Mouse (Mus musculus) ES-E14 (cell line): ENCODE results near the gene Tmem140. TPM values are rescaled to one million over a fixed set of nuclear protein-coding genes. Genes with fewer than 3 reads are reported as not detected.

Source experiments
- DNase-seq: peaks from one replicate; pipeline ENCODE4 v3.0.0-alpha.2; 2013; ENCODE audit warnings: low read depth, low spot score
- H3K27ac ChIP-seq: 2 replicates; pipeline ENCODE4 v1.5.1; 2012; ENCODE audit warnings: low read depth, mild to moderate bottlenecking, low read length, moderate library complexity, mixed read lengths; ENCODE audit not compliant: poor library complexity, insufficient read depth, severe bottlenecking
- H3K36me3 ChIP-seq: 2 replicates; pipeline ENCODE4 v1.6.1; 2012; ENCODE audit warnings: mild to moderate bottlenecking, low read length, moderate library complexity, mixed read lengths; ENCODE audit not compliant: control insufficient read depth, poor library complexity, insufficient read depth, severe bottlenecking
- H3K4me1 ChIP-seq, 2 experiments: fragments of 150-350 bp in 1 of 2; sonication (generic) in 1 of 2; 2 replicates each; pipeline ENCODE4 v1.6.1; 2012; ENCODE audit warnings: low read length in 2 of 2, mild to moderate bottlenecking in 1 of 2, mixed read lengths in 1 of 2; ENCODE audit not compliant: control insufficient read depth in 2 of 2, insufficient read depth in 2 of 2, poor library complexity in 1 of 2
- H3K4me3 ChIP-seq, 2 experiments: fragments of 150-350 bp in 1 of 2; sonication (generic) in 1 of 2; 2 replicates each; pipeline ENCODE4 v1.5.1; 2012; ENCODE audit warnings: low read length in 2 of 2, low read depth in 1 of 2, mild to moderate bottlenecking in 1 of 2, mixed read lengths in 1 of 2; ENCODE audit not compliant: insufficient read depth in 1 of 2, poor library complexity in 1 of 2, severe bottlenecking in 1 of 2
- H3K9ac ChIP-seq: 2 replicates; pipeline ENCODE4 v1.6.1; 2012; ENCODE audit warnings: low read depth, mild to moderate bottlenecking, low read length, mixed read lengths; ENCODE audit not compliant: poor library complexity, insufficient read depth, severe bottlenecking
- H3K9me3 ChIP-seq: fragments of 150-350 bp; sonication (generic); 2 replicates; pipeline ENCODE4 v1.6.1; 2012; ENCODE audit warnings: low read depth, mild to moderate bottlenecking, low read length; ENCODE audit not compliant: control insufficient read depth, insufficient read depth
- CHD2 ChIP-seq: IDR thresholded peaks from 2 replicates; pipeline ENCODE4 v1.6.1; 2014; ENCODE audit warnings: mild to moderate bottlenecking, low read depth, low read length, inconsistent platforms
- HCFC1 ChIP-seq: IDR thresholded peaks from 2 replicates; pipeline ENCODE4 v1.6.1; 2012; ENCODE audit warnings: low read length, inconsistent platforms, borderline replicate concordance; ENCODE audit not compliant: insufficient read depth
- MAFK ChIP-seq: IDR thresholded peaks from 2 replicates; pipeline ENCODE4 v1.6.1; 2014; ENCODE audit warnings: mild to moderate bottlenecking, low read depth, low read length, inconsistent platforms; ENCODE audit not compliant: insufficient read depth
- ZC3H11A ChIP-seq: IDR thresholded peaks from 2 replicates; pipeline ENCODE4 v1.6.1; 2012; ENCODE audit warnings: low read depth, mild to moderate bottlenecking, inconsistent platforms, low read length, borderline replicate concordance
- ZNF384 ChIP-seq: IDR thresholded peaks from 2 replicates; pipeline ENCODE4 v1.6.1; 2012; ENCODE audit warnings: low read depth, low read length, inconsistent platforms
- in situ Hi-C, 2 experiments: fragments of 600-800 bp; cut with MboI; formaldehyde crosslinking; loops; one replicate each; pipeline ENCODE4 v1.15.1; 2025; ENCODE audit warnings: low sequenced_read_pairs in 2 of 2, inconsistent platforms in 1 of 2; ENCODE audit not compliant: unreplicated experiment in 2 of 2
- total RNA-seq: library from RNA; depleted of rRNA; stranded (reverse); fragments of 300-350 nt; gene quantifications from 2 replicates; pipeline ENCODE4 v1.2.3, GENCODE M21; 2012

The Tmem140 gene
- total RNA-seq, 1 experiment: 1.8 TPM

GRCm38 (mm10) chr6:34867301-34867994 lies 4.5 kb downstream of the Tmem140 start:
- in situ Hi-C loops: no loop called here
- H3K27ac ChIP-seq: no peak overlapping the region

GRCm38 (mm10) chr6:34867995-34868350 lies 5.0 kb downstream of the Tmem140 start:
- no peaks in the 10 kb centered on the region for H3K36me3 ChIP-seq
- TF ChIP-seq HCFC1: no peak
- no peak for TF ChIP-seq MAFK
- TF ChIP-seq CHD2: no peak
- TF ChIP-seq ZNF384: no peak
- TF ChIP-seq ZC3H11A: no peak
- H3K27ac ChIP-seq: no peak overlapping the region
- H3K4me1 ChIP-seq: peaks cover 2 to 26% of the 10 kb centered on the region in 2 experiments; a peak in 3 of 4 replicates
- DNase-seq: no peak
- H3K9me3 ChIP-seq: no peaks in the 10 kb centered on the region
- in situ Hi-C loops: no loop called here
- H3K4me3 ChIP-seq: no peak overlapping the region
- no peak overlapping the region for H3K9ac ChIP-seq

More at GRCm38 (mm10) chr6:34867301-34867994, 4.5 kb downstream of the Tmem140 start:
- Histone ChIP-seq H3K4me3 (no peak overlapping the region), H3K9ac (no peak overlapping the region), H3K9me3 (no peaks in the 10 kb centered on the region), H3K36me3 (no peaks in the 10 kb centered on the region), H3K4me1 (peaks cover 2 to 26% of the 10 kb centered on the region in 2 experiments; a peak in 3 of 4 replicates)
- no peak for TF ChIP-seq ZNF384
- TF ChIP-seq MAFK: no peak
- no peak for TF ChIP-seq CHD2
- no peak for TF ChIP-seq HCFC1
- TF ChIP-seq ZC3H11A: no peak
- no peak for DNase-seq

GRCm38 (mm10) chr6:34868507-34869217 lies 5.7 kb downstream of the Tmem140 start:
- H3K9ac ChIP-seq: no peak overlapping the region
- H3K4me1 ChIP-seq: peaks cover 2 to 26% of the 10 kb centered on the region in 2 experiments; a peak in 3 of 4 replicates
- in situ Hi-C loops: no loop called here
- H3K9me3 ChIP-seq: no peaks in the 10 kb centered on the region
- H3K27ac ChIP-seq: no peak overlapping the region
- TF ChIP-seq HCFC1 (no peak), ZNF384 (no peak)
- no peak for DNase-seq
- H3K36me3 ChIP-seq: no peaks in the 10 kb centered on the region
- H3K4me3 ChIP-seq: no peak overlapping the region

GRCm38 (mm10) chr6:34869225-34869915 lies 6.4 kb downstream of the Tmem140 start:
- H3K9ac ChIP-seq: no peak overlapping the region
- H3K9me3 ChIP-seq: no peaks in the 10 kb centered on the region
- H3K4me1 ChIP-seq: peaks cover 2 to 26% of the 10 kb centered on the region in 2 experiments; a peak in 3 of 4 replicates
- DNase-seq: no peak
- in situ Hi-C loops: no loop called here
- TF ChIP-seq ZNF384 (no peak), ZC3H11A (no peak), CHD2 (no peak), MAFK (no peak), HCFC1 (no peak)
- H3K4me3 ChIP-seq: no peak overlapping the region
- H3K36me3 ChIP-seq: no peaks in the 10 kb centered on the region
- H3K27ac ChIP-seq: no peak overlapping the region
